Mouse (Mus musculus) heart, adult 2 months (tissue): Measurements from ENCODE around the gene Ezh1.

Source experiments
- CTCF ChIP-seq: fragments of 200-600 bp; IDR thresholded peaks from 2 replicates; pipeline ENCODE4 v1.8.1; 2022; ENCODE audit warnings: antibody characterized with exemption, mild to moderate bottlenecking, moderate library complexity
- EP300 ChIP-seq: fragments of 200-500 bp; IDR thresholded peaks from 2 replicates; pipeline ENCODE4 v1.6.1; 2011; ENCODE audit warnings: low read depth, low read length, control low read depth; ENCODE audit not compliant: insufficient read depth
- POLR2A ChIP-seq: fragments of 200-500 bp; IDR thresholded peaks from 2 replicates; pipeline ENCODE4 v1.6.1; 2011; ENCODE audit warnings: mild to moderate bottlenecking, low read depth, low read length, control low read depth; ENCODE audit not compliant: insufficient read depth

DNA sequence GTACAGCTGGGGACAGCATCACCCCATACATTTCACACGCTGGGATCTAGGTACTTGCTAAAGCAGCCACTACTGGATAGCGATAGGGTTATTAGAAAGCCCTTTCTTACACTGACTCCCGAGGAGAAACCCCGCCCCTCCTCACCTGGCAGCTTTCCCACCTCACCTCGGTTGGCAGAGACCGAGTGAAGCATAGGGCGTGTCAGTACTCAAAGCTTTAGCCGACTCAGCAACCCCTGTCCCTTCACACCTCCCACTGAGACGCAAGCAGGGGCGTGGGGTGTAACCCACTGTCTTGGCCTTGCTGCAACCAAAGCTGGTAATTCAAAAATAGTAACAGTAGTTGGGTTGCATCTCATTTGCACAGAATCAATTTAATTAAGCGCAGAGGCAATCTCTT lies 53.2 kb downstream of the Ezh1 start:
- TF ChIP-seq POLR2A (no peak), CTCF (no peak), EP300 (no peak)
